Mouse (Mus musculus) heart, postnatal 0 days (tissue): ENCODE measurements at regions not wholly inside any gene's neighbourhood (a gene's known extent, or its start where the extent isn't known, plus 50 kb on each side); places are given as distances from the start of the nearest gene placed in this dataset.

Experiments used
- ATAC-seq: fragments of 200-750 bp; cut with Nextera tagmentation; 2 replicates; pipeline ENCODE4 v1.8.0; 2017; ENCODE audit warnings: low read depth, moderate number of reproducible peaks, moderate library complexity; ENCODE audit not compliant: insufficient read depth
- DNase-seq: peaks from one replicate; pipeline ENCODE4 v3.0.0-alpha.2; 2016; ENCODE audit warnings: low spot score
- H3K27ac ChIP-seq: fragments of 300-500 bp; sonication (generic); 2 replicates; pipeline ENCODE4 v1.5.1; 2014; ENCODE audit warnings: low read depth, mild to moderate bottlenecking
- H3K27me3 ChIP-seq: fragments of 300-500 bp; sonication (generic); 2 replicates; pipeline ENCODE4 v1.6.1; 2014; ENCODE audit warnings: low read length, mixed read lengths; ENCODE audit not compliant: control insufficient read depth, insufficient read depth
- H3K36me3 ChIP-seq: fragments of 300-500 bp; sonication (generic); replicated peaks from 2 replicates; pipeline ENCODE4 v1.6.1; 2014; ENCODE audit warnings: low read length, mixed read lengths; ENCODE audit not compliant: control insufficient read depth, insufficient read depth
- H3K4me1 ChIP-seq: fragments of 300-500 bp; sonication (generic); 2 replicates; pipeline ENCODE4 v1.6.1; 2014; ENCODE audit warnings: antibody characterized with exemption; ENCODE audit not compliant: control insufficient read depth, insufficient read depth
- H3K4me2 ChIP-seq: fragments of 300-500 bp; sonication (generic); 2 replicates; pipeline ENCODE4 v1.6.1; 2014; ENCODE audit warnings: low read depth, mild to moderate bottlenecking, low read length, moderate library complexity
- H3K4me3 ChIP-seq: fragments of 300-500 bp; sonication (generic); 2 replicates; pipeline ENCODE4 v1.5.1; 2014; ENCODE audit warnings: low read depth, low read length
- H3K9ac ChIP-seq: fragments of 300-500 bp; sonication (generic); replicated peaks from 2 replicates; pipeline ENCODE4 v1.6.1; 2014; ENCODE audit warnings: low read depth, low read length, mixed read lengths
- H3K9me3 ChIP-seq: fragments of 300-500 bp; sonication (generic); replicated peaks from 2 replicates; pipeline ENCODE4 v1.6.1; 2016; ENCODE audit warnings: low read length; ENCODE audit not compliant: control insufficient read depth
- CTCF ChIP-seq: IDR thresholded peaks from 2 replicates; pipeline ENCODE4 v1.5.1; 2016; ENCODE audit warnings: antibody characterized with exemption, control low read depth, low read depth
- EP300 ChIP-seq: IDR thresholded peaks from 2 replicates; pipeline ENCODE4 v1.6.1; 2016; ENCODE audit warnings: antibody characterized with exemption, low read depth
- WGBS: fragments of 180-500 bp; shearing (Covaris S2); extraction: QIAGEN DNeasy Blood & Tissue Kit; methylation state at CpG from one replicate; pipeline ENCODE4 v1.1.7; 2014; 5-methylcytosine and 5-hydroxymethylcytosine counted together

GRCm38 (mm10) chr9:118387631-118388030, 90.4 kb upstream of the Eomes start:
- no peak for ATAC-seq
- WGBS = 38% methylated on average over 8 of the region's 8 CpGs
- no peak for DNase-seq
- H3K27ac ChIP-seq = no peak overlapping the region
- no peaks in the 10 kb centered on the region for H3K36me3 ChIP-seq
- H3K9me3 ChIP-seq = no peaks in the 10 kb centered on the region
- 0 out of 2 replicates have a peak, but pooled peaks cover 13% of the 10 kb centered on the region for H3K4me1 ChIP-seq
- no peak overlapping the region for H3K4me3 ChIP-seq
- TF ChIP-seq CTCF = no peak
- no peak for TF ChIP-seq EP300
- no peak overlapping the region for H3K4me2 ChIP-seq
- peaks cover 11% of the 10 kb centered on the region for H3K27me3 ChIP-seq
- no peak overlapping the region for H3K9ac ChIP-seq

DNA sequence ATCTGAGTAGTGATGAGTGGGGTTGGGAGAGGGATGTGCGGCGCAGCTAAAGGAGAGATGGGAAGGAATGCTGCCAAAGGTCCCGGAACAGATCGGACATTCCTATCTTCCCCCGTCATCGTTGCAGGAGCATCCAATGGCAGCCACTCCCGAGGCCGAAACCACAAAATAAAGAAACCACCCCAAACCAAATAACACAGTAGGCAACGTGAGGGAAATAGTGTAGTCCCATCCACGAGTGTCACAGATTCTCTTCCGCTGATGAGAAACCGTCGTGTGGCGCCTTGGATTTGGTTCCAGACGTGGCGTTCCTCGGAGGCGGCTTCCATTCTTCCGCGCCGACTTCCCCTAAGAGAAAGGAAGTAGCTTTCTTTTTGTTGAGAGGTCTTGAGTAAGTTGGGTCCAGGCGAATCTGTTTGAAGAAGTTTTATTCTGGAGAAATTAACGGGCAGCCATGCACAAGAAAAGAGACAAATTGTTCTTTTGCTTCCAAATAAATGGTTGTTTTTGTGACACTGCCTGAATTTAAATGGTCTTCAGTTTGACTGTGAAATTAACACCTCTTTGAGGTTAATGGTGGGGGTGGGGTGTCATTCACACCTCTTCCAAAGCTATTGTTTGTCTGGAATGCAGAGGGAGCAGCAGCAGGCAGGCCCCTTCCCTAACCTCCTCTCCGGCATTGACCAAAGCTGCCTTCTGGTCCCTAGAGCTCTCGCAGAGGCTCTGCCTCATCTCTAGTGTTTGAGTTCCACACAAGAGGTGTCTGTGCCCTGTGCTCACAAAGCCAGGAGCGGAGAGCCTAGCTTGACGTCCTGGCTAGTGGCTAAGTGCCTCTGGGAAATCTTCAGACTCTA, 88.3 kb upstream of the Eomes start:
- no peak overlapping the region for H3K9ac ChIP-seq
- H3K4me2 ChIP-seq = peak overlapping the region; percentile 60
- H3K4me3 ChIP-seq = peak overlapping the region; percentile 39
- ATAC-seq = no peak
- H3K36me3 ChIP-seq = no peaks in the 10 kb centered on the region
- TF ChIP-seq CTCF (no peak), EP300 (no peak)
- peak; percentile 7 for DNase-seq
- peaks cover 11% of the 10 kb centered on the region for H3K27me3 ChIP-seq
- H3K9me3 ChIP-seq = no peaks in the 10 kb centered on the region
- no peak overlapping the region for H3K27ac ChIP-seq
- H3K4me1 ChIP-seq = 0 out of 2 replicates have a peak, but pooled peaks cover 13% of the 10 kb centered on the region
- WGBS = 9% methylated on average over 27 of the region's 27 CpGs

GRCm38 (mm10) chr9:118390679-118391078, 87.3 kb upstream of the Eomes start:
- Histone ChIP-seq H3K36me3 (no peaks in the 10 kb centered on the region), H3K27me3 (peaks cover 9% of the 10 kb centered on the region), H3K27ac (no peak overlapping the region), H3K4me2 (no peak overlapping the region), H3K9me3 (no peaks in the 10 kb centered on the region), H3K4me3 (no peak overlapping the region), H3K4me1 (0 out of 2 replicates have a peak, but pooled peaks cover 13% of the 10 kb centered on the region), H3K9ac (no peak overlapping the region)
- DNase-seq (no peak), ATAC-seq (no peak)
- WGBS = 63% methylated on average over 3 of the region's 3 CpGs
- TF ChIP-seq CTCF (no peak), EP300 (no peak)

DNA sequence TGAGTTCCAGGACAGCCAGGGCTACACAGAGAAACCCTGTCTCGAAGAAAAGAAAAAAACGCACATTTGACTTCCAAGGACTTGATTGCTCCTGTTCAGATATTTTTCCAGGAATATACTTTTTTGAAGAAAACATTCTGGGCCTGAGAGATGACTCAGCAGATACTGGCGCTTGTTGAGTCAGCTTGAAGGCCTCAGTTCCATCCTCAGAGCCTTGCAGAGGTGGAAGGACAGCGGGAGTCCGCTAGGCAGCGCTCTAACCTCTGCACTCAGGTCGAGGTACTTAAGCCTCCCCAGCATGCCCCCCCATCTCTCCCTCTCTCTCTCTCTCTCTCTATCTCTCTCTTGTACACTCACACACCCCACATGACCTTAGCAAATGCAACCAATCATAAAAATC, 86.3 kb upstream of the Eomes start:
- WGBS = 79% methylated on average over 7 of the region's 7 CpGs
- TF ChIP-seq EP300 (no peak), CTCF (no peak)
- Histone ChIP-seq H3K9me3 (no peaks in the 10 kb centered on the region), H3K4me3 (no peak overlapping the region), H3K36me3 (no peaks in the 10 kb centered on the region), H3K27ac (no peak overlapping the region), H3K27me3 (peaks cover 8% of the 10 kb centered on the region), H3K4me2 (no peak overlapping the region), H3K9ac (no peak overlapping the region), H3K4me1 (0 out of 2 replicates have a peak, but pooled peaks cover 13% of the 10 kb centered on the region)
- no peak for DNase-seq
- ATAC-seq = no peak

DNA sequence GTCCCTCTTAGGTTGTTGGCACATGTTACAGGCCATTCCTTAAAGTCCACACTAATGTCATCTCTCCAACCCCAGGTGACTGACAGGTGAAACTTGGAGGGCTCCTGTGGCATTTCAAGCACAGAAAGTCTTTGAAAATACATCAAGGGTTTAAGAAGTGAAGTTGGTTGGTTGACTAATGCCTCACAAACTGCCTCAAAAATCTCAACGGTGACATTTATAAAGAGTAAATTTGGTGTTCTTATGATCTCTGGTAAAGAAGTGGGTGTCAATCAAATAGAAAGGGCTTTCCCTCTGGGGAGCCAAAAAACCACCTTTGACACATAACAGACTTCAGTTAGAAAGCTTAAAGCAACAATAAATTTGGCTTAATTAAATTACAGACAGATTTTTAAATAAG, 85.2 kb upstream of the Eomes start:
- no peaks in the 10 kb centered on the region for H3K36me3 ChIP-seq
- no peak overlapping the region for H3K4me2 ChIP-seq
- H3K4me3 ChIP-seq = no peak overlapping the region
- TF ChIP-seq EP300 (no peak), CTCF (no peak)
- H3K9ac ChIP-seq = no peak overlapping the region
- H3K4me1 ChIP-seq = 0 out of 2 replicates have a peak, but pooled peaks cover 13% of the 10 kb centered on the region
- no peak overlapping the region for H3K27ac ChIP-seq
- no peak for DNase-seq
- peaks cover 8% of the 10 kb centered on the region for H3K27me3 ChIP-seq
- H3K9me3 ChIP-seq = no peaks in the 10 kb centered on the region
- WGBS = 82% methylated on average over 1 of the region's 1 CpGs
- ATAC-seq = no peak
